Mouse (Mus musculus): ENCODE data around the gene Bzw1.
"Not testable (repeated sequence)": the region's sequence is repeated elsewhere in the genome, so short reads cannot be mapped to it uniquely, and the experiment has no call there.

The Bzw1 gene

DNA sequence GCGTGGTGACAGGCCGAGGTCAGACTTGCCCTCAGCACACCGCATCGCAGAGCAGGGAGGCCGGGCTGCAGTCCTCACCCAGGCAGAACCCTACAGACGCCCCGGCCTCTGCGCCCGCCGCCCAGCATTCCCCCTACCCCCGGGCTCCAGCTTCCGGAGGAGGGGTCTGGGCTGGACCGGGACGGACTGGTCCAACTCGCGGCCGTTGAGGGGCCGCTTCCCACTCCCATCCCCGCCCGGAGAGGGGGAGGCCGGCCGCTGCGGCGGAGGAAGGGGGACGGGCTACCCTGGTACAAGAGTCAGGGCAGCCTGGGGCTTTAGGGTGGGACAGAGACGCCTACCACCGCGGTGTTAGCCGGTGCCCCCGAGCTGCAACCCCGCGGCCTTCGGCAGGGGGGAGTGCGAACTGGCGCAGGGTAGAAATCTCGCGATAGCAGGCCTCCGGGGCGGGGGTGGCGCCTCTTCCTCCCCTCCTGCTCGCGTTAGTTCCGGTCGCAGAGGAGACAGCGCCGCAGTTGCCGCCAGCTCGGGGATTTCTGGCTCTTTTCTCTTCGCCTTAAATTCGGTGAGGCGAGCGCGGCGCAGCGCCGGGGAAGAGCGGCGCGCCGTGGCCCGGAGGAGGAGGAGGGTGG, at the start of gene Bzw1:
TSS of gene Bzw1 (plus strand) at position 247 of the 632 bp plus-strand sequence.
- DNase-seq, result peak; percentile 95

DNA sequence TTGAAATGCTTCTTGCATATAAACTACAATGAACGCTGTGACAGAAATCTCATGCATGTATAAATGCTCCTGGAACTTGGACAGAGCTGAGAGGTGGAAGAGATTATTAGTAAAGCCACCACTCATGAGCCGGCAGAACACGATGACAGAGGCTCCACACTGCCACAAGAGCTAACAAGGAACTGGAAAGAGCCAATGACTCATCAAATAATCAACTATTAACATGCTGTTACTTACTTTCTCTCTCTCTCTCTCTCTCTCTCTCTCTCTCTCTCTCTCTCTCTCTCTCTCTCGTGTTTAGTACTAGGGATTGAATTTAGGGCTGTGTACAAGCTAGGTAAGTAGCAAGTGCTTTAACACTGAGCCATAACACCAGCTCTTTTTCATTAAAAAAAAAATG, 48.8 kb upstream of the Bzw1 start:
- no peak for DNase-seq

DNA sequence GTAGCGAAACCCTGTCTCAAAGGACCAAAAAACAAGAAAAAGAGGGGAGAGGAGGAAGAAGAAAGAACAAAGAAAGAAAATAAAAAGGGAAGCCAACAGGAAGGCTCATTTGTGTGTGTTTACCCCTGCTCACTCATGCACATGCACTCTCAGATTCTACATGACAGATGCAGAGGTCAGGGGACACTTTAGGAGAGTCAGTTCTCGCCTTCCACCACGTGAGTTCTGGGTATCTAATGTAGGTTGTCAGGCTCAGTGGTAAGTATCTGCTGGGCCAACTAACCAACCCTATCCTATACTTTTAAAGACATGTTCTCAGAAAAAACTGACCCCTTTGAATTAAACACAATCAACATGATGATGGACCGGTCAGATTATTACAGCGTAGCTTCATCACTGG, 48.1 kb upstream of the Bzw1 start:
- DNase-seq, result no peak

DNA sequence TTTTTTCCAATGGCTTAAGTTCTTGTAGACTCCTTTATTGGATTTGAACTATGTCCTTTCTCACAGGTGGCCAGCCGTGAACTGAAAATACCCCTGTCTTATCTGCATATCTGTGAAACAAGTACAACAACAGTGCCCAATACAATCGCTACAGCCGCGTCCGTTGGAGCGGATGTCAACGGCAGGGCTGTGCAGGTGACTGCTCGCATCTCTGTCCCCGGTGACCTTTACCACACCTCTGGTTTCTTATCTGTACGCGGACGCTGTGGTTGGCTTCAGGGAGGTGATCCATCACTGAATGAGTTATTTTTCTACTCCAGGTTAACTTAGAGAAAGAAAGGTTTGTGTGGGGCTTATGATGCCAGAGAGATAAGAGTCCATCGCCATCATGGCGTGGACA, 46.5 kb upstream of the Bzw1 start:
- DNase-seq, result no peak

DNA sequence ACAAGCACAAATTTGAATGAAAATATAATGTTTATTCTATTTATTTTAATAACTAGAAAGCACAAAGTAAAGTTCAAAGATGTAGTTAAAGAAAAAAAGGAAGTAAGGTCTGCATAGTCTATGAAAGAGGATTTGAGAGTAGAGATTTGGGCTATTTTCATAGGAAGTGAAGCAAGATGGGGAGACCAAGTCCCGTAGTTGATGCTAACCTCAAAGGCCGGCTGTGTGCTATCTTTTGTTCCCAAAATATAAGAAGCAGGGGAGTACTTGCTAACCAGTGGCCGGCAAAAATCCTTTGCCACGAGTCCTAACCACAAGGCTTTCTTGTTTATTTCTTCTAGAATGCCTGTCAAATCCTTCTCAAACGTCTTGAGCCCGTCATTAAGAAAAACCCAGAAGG, 44.0 kb upstream of the Bzw1 start:
- no peak for DNase-seq

DNA sequence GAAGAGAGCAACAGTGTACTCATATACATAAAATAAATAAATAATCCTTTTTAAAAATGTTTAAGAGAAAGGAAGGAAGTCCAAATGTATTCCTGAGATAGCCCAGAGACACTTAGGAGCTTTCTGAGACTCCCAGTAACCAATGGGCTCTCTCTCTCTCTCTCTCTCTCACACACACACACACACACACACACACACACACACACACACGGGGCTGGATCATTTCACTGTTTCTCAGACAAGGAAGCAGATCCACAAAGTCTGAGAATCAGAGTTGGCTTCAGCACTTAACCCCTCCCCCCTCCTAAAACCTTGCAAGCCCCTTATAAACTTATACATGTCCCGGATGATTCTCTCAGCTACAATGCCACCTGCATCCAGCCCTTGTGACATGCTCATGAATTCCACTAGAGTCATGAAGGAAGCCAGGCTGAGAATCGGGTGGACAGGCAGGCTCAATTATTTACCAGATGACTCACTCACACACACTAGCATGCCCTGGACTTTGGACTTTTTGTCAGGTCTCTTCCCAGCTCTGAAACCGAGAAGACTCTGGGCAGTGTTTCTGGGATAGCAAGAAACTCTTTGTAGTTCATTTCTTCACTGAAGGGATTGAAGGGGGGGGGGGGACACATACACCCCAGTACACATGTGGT, 39.3 kb upstream of the Bzw1 start:
- no peak for DNase-seq

DNA sequence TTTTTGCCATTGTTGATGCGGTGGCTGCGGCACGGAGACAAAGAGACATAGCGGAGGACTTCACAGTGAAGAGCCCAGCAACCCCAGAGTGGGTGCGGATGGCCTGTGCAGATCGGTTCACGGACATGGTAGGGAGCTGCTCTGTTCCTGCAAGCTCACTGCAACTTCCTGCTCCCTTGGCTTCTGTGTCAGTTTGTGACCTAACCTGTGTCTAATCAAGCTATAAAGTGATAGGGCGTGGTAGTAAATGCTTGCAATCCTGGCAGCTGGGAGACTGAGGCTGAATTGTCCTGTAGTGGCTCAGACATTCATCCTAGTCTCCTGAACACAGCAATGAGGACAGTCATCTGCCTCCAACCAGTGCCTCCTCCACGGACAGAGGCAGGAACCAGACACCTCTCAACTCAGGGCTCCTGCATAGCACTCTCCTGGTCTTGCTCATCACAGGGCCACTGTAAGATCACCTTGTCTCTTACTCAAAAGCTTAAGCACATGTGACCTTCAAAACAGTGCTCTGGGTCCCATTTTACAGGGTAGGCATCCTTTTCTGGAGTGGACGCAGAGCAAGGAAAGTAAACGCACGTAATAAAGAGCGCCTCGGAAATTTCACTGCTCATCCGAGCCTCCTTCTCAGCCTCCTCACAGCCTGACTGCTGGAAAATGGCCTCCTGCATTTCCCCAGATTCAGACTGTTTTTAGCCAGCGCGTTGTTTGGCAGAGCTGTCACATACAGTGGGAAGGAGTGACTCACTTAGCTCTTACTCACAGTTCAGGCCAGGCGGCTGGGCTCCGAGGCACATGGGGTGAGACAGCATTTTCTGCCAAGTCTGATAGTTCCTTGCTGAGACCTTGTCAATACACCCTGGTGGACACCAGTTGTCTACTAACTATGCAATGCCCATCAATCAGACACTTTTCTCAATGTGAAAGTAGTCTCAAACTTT, 33.5 kb upstream of the Bzw1 start:
- DNase-seq, result peak; percentile 32

DNA sequence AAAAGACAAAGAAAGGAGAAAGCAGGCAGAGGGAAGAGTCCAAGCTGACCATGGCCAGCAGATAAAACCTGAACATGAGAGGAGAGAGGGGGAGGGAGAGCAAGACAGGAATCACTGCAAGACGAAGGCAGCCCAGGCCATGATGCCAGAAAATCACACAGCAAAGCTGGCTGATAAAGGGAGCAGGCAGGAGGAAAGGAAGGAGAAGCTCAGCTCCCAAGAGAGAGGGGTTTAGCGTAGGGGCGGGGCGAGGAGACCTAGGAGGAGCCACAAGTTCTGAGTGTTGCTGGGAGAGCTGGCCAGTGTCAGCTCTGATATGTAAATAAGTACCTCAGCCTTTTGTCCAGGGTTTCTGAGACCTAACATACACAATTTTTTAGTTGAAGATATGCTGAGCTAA, 30.4 kb upstream of the Bzw1 start:
- DNase-seq, result peak; percentile 10

DNA sequence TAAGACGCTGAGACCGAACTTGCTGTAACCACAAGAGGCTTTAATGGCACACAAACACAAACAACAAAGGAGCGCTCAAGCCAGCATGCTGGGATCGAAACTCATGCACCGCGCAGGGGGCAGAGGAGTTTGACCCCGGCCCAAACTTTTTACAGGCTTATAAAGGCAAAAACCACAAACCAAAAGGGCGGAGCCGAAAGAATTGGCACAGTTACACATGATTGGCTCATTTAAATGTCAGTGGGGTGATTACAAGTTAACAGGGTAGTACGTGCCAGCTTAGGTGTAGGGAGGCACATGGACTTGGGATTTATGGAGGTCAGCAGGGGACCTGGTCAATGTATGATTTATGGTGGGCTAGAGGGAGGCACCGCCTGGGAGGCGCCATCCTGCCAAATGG, 28.1 kb upstream of the Bzw1 start:
- DNase-seq, result no peak

DNA sequence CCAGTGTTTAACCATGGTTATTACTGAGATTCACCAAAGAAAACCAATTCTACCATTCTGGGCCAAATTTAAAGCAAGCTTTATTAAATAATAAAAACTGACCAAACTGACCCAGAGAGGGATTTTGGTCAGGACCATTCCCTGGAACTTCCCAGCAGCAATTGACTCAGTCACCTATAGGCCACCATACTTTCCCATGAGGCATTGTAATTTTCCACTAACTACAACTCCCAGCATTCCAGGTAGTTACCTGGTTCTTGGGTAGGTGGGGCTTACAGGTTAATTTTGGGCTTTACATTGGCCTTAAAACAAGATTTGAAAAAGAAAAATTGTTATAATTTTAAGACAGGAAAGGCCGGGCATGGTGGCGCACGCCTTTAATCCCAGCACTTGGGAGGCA, 26.9 kb upstream of the Bzw1 start:
- no peak for DNase-seq

DNA sequence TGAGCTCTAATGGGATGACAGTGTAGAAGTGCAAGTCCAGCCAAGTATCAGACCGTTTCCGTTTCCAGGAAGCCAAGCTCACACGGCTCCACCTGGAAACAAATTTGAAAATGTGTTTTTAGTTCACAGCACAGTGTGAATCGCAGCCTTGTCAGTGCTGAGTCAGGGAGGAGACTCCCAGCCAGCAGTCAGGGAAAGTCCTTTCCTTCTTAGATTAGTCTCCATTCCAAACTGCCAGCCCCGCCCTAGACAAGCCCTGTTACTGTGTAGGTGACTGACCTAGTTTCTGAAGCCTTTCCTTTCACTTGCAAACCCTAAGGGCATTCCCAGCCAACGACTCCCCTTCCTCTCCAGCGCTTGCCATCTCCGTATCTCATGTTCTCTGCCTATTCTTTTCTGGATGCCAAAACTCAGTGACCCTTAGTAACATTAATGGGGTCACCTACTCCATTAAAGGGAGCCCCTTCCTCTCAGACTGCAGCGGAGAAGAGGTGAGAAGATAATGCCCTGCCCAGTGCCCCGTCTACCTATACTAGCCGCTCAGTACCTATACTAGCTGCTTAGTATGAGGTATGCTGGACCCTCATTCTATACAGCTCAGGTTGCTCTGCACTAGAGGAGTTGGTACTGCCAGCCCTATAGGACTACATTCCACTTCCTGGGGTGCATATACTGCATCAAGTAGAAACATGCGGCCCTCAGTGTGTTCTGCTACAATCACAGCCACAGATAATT, 25.8 kb upstream of the Bzw1 start:
- no peak for DNase-seq

DNA sequence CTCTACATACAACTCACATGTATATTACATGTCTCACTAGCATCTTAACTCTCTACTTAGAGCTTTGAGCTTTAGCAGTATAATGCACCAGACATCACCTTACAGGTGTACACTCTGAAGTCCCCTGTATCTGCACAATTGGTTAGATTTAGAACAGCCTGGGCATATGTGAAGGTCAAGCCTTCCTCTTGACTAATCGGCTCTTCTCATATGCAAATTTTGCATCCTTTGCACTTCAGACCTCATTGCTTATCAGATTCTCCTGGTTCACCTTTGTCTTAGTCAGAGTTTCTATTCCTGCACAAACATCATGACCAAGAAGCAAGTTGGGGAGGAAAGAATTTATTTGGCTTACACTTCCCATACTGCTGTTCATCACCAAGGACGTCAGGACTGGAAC, 23.0 kb upstream of the Bzw1 start:
- DNase-seq, result no peak

DNA sequence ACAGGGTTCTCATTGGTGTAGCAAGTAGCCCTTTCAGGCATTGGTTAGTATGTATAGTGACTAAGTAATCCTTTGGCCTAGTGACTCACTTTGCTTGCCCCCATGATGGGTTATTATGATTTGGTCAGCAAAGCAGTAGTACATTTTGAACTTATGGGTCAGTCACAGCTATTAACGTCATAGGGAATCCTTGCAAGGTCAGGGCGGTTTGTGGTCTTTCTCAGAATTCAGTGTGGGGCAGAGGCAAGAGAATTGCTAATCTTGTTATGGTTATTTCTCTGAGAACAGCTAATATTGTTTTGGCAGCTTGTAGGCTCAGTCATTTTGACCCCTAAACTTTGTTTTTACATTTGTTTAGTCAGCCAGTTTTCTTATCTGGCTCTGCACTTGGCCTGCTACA, 18.4 kb upstream of the Bzw1 start:
- not testable (repeated sequence) for DNase-seq

DNA sequence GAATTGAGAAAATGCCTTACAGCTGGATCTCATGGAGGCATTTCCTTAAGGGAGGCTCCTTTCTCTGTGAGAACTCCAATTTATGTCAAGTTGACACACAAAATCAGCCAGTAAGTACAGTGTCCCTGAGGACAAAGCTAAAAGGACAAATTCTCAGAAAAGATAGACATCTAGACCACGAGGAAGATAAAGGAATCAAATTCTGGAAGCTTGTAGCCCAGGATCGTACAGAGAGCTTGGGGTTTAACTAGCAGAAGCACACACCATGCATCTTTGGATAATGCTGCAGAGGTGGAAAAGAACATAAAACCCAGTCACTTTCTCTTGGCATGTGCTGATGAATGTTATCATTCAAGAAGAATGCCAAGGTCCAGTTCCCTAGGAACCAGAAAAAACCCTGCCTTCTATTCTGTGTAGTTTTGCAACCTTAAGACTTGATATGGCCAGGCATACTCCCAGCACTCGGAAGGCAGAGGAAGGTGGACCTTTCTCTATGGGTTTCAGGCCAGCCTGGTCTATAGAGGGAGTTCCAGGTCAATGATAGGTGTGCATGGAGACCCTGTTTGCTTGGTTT, 17.0 kb upstream of the Bzw1 start:
- no peak for DNase-seq

DNA sequence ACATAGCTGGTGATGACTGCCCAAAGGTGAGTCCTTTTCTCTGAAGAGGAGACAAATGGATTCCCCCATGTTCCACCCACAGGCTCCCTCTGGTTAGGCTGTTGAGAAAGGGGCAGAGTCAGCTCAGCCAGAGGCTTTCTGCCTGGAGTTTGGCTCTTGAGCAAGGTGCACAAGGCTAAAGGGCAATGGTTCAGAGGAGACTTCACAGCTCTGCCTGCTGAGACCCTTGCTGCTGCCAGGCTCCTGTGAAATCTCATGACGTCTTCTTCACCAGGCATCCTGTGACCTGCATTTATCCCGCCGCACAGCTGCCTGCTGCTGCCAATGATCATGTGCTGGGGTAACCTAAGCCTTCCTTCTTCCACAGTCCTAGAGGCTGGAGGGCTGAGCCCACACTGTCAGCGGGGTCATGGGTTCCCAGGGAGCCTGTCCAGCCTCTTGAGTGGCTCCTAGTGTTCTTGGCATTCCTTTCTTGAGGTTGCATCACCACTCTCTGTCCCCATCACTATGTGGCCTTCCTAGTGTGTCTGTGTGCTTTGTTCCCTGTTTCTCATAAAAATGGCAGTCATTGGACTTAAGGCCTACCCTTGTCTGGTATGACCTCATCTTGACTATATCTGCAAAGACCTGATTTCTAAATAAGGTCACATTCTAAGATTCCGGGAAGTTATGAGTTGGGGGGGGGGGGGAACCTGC, 10.0 kb upstream of the Bzw1 start:
- DNase-seq, result no peak

DNA sequence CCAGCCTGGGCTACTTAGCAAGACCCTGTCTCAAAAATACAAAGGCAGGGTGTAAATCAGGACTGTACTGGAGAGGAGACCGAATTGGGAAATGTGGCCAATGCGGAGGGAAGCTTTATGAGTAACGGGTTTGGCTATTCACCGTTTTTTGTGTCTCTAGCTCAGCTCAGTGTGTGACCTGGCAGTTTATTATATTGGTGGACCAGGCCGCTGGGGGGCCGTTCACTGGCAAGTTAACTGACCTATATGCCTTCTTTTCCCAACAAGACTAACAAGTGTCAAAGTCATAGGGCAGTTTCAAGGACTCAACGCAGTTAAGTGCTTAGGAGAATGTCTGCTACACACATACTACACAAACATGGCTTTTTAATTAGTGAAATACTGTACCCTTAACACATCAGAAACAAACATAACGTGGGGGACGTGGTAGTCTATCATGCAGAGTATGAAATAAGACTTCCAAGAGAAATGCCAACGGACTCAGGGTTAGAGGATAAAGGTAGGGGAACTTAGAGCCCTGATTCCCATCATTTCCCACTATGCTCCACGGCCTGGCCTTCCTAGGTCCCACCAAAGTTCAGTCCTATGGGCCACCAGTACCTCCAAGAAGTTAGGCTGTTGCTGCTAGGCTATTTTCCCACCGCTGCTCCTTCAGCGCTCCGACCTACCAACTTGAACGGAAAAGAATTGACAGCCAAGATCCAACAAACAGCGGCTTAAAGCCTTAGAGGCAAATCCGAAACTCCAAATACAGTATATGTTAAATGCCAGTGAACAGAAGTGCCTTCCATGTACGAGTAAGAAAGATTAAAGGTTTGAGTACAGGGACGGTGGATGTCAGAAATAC, 1.1 kb upstream of the Bzw1 start:
- DNase-seq, result no peak

DNA sequence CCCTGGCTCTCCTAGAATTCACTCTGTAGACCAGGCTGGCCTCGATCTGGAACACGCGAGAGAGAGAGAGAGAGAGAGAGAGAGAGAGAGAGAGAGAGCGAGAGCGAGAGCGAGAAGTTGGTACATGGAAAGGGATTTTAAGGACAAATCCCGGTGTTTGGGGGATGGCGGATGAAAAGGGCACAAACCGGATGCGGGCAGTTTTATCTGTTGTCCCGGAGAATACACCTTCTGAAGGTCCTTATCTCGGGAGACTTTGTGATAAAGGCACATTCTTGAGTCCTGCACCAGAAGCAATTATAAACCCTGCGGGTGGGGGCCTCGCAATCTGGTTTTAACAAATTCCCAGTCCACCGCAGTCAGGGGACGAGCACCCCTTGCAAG, 438 bp upstream of the Bzw1 start:
- no peak for DNase-seq

DNA sequence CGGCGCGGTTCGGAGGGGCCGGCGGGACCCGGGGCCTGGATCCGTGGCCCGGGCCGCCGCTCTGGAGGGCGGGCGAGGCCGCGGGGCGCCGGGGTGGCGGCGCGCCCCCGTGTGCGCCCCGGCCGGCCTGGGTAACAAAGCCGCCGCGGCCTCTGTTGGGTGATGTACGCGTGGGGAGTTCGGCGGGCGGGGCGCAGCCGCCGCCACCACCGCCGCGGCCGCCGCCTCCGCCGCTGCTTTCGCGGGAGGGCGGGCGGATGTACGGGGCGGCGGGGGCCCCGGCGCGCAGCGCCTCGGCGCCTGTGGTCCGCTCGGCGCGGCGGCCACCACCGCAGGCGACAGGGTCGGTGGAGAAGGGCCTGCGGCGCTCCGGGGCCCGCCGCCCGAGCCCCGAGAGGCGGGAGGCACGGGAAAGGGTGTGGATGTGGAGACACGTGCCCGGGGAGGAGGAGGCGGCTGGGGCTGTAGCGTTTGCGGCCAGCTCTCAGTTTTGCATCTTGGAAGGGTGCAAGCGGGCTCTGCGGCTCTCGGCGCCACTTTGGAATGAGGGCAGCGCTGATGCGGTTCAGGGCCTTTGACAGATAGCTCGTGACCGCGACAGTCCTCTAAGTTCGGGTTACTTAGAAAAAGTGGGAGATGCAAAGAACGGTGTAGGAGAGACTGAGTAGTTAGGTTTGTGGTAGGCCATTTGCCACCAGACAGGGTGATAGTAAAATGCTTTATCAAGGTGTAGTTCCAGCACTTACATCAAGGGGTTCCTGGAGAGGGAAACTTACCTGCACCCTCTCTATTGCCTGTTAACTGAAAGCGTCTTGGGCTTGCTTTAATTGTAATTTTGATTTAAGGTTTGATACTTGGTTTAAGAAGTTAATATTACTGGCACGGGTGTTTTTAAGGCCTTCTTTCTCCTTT, 842 bp downstream of the Bzw1 start:
- DNase-seq, result peak; percentile 51

DNA sequence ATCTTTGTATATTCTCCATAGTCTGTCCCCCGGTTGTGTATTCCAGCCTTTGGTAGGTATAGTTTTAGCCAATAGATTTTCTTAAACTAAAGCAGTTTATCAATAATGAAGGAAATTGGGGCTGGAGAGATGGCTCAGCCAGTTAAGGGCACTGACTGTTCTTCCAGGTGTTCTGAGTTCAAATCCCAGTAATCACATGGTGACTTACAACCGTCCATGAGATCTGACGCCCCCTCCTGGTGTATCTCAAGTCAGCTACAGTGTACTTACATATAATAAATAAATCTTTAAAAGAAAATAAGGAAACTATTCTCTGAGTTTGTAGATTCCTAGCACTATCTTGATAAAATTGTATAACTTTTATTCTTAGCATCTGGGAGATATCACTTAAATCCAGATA, 2.6 kb downstream of the Bzw1 start:
- no peak for DNase-seq

DNA sequence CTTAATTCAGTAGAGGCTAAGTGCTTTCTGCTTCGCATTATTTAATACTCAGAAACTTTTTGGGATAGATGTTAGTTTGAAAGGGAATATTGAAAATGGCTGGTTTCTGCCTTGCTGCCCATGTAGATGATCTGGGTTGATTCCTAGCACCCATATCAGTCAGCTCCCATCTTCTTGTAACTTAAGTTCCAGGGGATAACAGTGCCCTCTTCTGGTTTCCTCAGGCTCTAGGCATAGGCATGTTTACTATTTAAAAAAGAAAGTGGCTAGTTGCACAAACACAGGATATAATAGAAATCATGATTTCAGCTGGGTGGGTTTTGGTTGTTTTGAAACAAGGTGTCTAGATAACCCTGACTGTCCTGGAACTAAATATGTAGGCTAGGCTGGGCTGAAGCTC, 3.5 kb downstream of the Bzw1 start:
- no peak for DNase-seq

Measured in lung, postnatal 14 days (tissue).